Mouse (Mus musculus) olfactory bulb, adult 2 months (tissue): Measurements from ENCODE around the gene Cacng6.

Source experiments
- CTCF ChIP-seq: fragments of 200-500 bp; IDR thresholded peaks from 2 replicates; pipeline ENCODE4 v1.5.1; 2012; ENCODE audit warnings: low read depth, mild to moderate bottlenecking, low read length, moderate library complexity; ENCODE audit not compliant: insufficient read depth
- POLR2A ChIP-seq: fragments of 200-500 bp; IDR thresholded peaks from 2 replicates; pipeline ENCODE4 v1.6.1; 2012; ENCODE audit warnings: mild to moderate bottlenecking, low read depth, low read length, moderate library complexity; ENCODE audit not compliant: insufficient read depth

DNA sequence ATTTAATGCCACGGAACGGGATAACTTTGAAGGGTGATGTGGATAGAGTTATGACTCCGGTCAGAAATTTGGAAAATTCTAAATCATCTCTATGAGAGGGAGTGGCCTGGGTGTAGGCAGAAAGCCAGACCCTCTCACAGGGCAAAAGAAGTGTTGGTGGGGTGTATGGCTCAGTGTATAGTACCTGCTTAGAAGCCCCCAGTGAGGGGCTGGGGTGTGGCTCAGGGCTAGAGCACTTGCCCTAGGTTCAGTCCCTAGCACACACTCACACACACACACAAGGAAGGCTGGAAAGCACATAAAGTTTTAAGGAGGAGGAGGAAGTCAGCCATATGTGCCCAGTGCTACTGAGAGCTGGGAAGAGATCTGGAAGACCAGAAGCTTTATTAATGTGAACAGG, 2.7 kb upstream of the Cacng6 start:
- TF ChIP-seq CTCF (no peak), POLR2A (no peak)
